Mouse (Mus musculus) stomach, embryonic 15.5 days (tissue): Measurements from ENCODE around the gene Gm20388. TPM values are rescaled to one million over a fixed set of nuclear protein-coding genes. Genes with fewer than 3 reads are reported as not detected.

ENCODE experiments used
- ATAC-seq: fragments of 200-750 bp; cut with Nextera tagmentation; 2 replicates; pipeline ENCODE4 v1.8.0; 2017; ENCODE audit warnings: low read depth, moderate number of reproducible peaks, moderate TSS enrichment; ENCODE audit not compliant: insufficient read depth, low FRiP score
- H3K27ac ChIP-seq: fragments of 300-500 bp; sonication (generic); 2 replicates; pipeline ENCODE4 v1.5.1; 2015; ENCODE audit warnings: mild to moderate bottlenecking, inconsistent platforms
- H3K27me3 ChIP-seq: fragments of 300-500 bp; sonication (generic); replicated peaks from 2 replicates; pipeline ENCODE4 v1.6.1; 2015; ENCODE audit warnings: inconsistent platforms
- H3K36me3 ChIP-seq: fragments of 300-500 bp; sonication (generic); 2 replicates; pipeline ENCODE4 v1.6.1; 2015; ENCODE audit warnings: inconsistent platforms
- H3K4me1 ChIP-seq: fragments of 300-500 bp; sonication (generic); 2 replicates; pipeline ENCODE4 v1.6.1; 2015; ENCODE audit warnings: inconsistent platforms
- H3K4me2 ChIP-seq: fragments of 300-500 bp; sonication (generic); 2 replicates; pipeline ENCODE4 v1.6.1; 2015; ENCODE audit warnings: mild to moderate bottlenecking, inconsistent platforms
- H3K4me3 ChIP-seq: fragments of 300-500 bp; sonication (generic); replicated peaks from 2 replicates; pipeline ENCODE4 v1.5.1; 2015; ENCODE audit warnings: inconsistent platforms
- H3K9ac ChIP-seq: fragments of 300-500 bp; sonication (generic); 2 replicates; pipeline ENCODE4 v1.6.1; 2015; ENCODE audit warnings: inconsistent platforms
- H3K9me3 ChIP-seq: fragments of 300-500 bp; sonication (generic); 2 replicates; pipeline ENCODE4 v1.6.1; 2016; ENCODE audit warnings: inconsistent platforms
- WGBS: fragments of 180-500 bp; shearing (Covaris S2); methylation state at CpG from one replicate; pipeline ENCODE4 v1.1.7; 2015; 5-methylcytosine and 5-hydroxymethylcytosine counted together
- polyA plus RNA-seq: library from polyadenylated mRNA; unstranded; fragments of >200 nt; fragmentation: Nextera tagmentation; extraction: Ambion mirVana; gene quantifications from 2 replicates; pipeline ENCODE4 v1.2.1, GENCODE M21; 2015

The Gm20388 gene
- polyA plus RNA-seq, 1 experiment from 2014 or later: not detected

GRCm38 (mm10) chr8:120309326-120309725 lies 398.7 kb downstream of the Gm20388 start:
- H3K9ac ChIP-seq: no peak overlapping the region
- 55% methylated on average over 18 of the region's 18 CpGs for WGBS
- H3K4me2 ChIP-seq: no peak overlapping the region
- no peaks in the 10 kb centered on the region for H3K36me3 ChIP-seq
- H3K9me3 ChIP-seq: no peaks in the 10 kb centered on the region
- H3K4me1 ChIP-seq: peaks cover 38% of the 10 kb centered on the region
- H3K27me3 ChIP-seq: 0 out of 2 replicates have a peak, but pooled peaks cover 3% of the 10 kb centered on the region
- ATAC-seq: peak; percentile 18; the same call in 1 of the 2 replicates
- H3K27ac ChIP-seq: peak overlapping the region; percentile 36
- no peak overlapping the region for H3K4me3 ChIP-seq

- Histone ChIP-seq H3K27ac (no peak overlapping the region), H3K27me3 (0 out of 2 replicates have a peak, but pooled peaks cover 3% of the 10 kb centered on the region), H3K4me2 (no peak overlapping the region), H3K9ac (no peak overlapping the region), H3K36me3 (no peaks in the 10 kb centered on the region), H3K9me3 (no peaks in the 10 kb centered on the region), H3K4me3 (no peak overlapping the region), H3K4me1 (peaks cover 33% of the 10 kb centered on the region)
- 66% methylated on average over 5 of the region's 5 CpGs for whole genome bisulfite sequencing
- ATAC-seq: no peak
These were observed 399.4 kb downstream of the Gm20388 start for GRCm38 (mm10) chr8:120310063-120310462.

- Histone ChIP-seq H3K4me2 (no peak overlapping the region), H3K4me1 (peaks cover 31% of the 10 kb centered on the region), H3K27ac (no peak overlapping the region), H3K9ac (no peak overlapping the region), H3K27me3 (0 out of 2 replicates have a peak, but pooled peaks cover 3% of the 10 kb centered on the region), H3K9me3 (no peaks in the 10 kb centered on the region), H3K36me3 (no peaks in the 10 kb centered on the region), H3K4me3 (no peak overlapping the region)
- 77% methylated on average over 4 of the region's 4 CpGs for WGBS
- ATAC-seq: no peak
These were observed 401.8 kb downstream of the Gm20388 start for GRCm38 (mm10) chr8:120312452-120312851.

GRCm38 (mm10) chr8:120313674-120314073 lies 403.0 kb downstream of the Gm20388 start:
- H3K9me3 ChIP-seq: no peaks in the 10 kb centered on the region
- no peak overlapping the region for H3K4me2 ChIP-seq
- no peak for ATAC-seq
- no peaks in the 10 kb centered on the region for H3K27me3 ChIP-seq
- H3K36me3 ChIP-seq: no peaks in the 10 kb centered on the region
- 90% methylated on average over 3 of the region's 3 CpGs for WGBS
- no peak overlapping the region for H3K4me3 ChIP-seq
- H3K4me1 ChIP-seq: peaks cover 31% of the 10 kb centered on the region
- no peak overlapping the region for H3K27ac ChIP-seq
- no peak overlapping the region for H3K9ac ChIP-seq

GRCm38 (mm10) chr8:120314932-120315331 lies 404.3 kb downstream of the Gm20388 start:
- Histone ChIP-seq H3K9me3 (no peaks in the 10 kb centered on the region), H3K27ac (no peak overlapping the region), H3K4me3 (no peak overlapping the region), H3K36me3 (no peaks in the 10 kb centered on the region), H3K9ac (no peak overlapping the region), H3K27me3 (no peaks in the 10 kb centered on the region), H3K4me1 (peaks cover 27% of the 10 kb centered on the region), H3K4me2 (no peak overlapping the region)
- ATAC-seq: no peak
- 82% methylated on average over 5 of the region's 5 CpGs for WGBS

- Histone ChIP-seq H3K4me1 (peaks cover 24% of the 10 kb centered on the region), H3K27ac (no peak overlapping the region), H3K27me3 (no peaks in the 10 kb centered on the region), H3K36me3 (no peaks in the 10 kb centered on the region), H3K9ac (no peak overlapping the region), H3K9me3 (no peaks in the 10 kb centered on the region), H3K4me3 (no peak overlapping the region), H3K4me2 (no peak overlapping the region)
- 85% methylated on average over 4 of the region's 4 CpGs for WGBS
- no peak for ATAC-seq
These were observed 405.0 kb downstream of the Gm20388 start for GRCm38 (mm10) chr8:120315644-120316043.

GRCm38 (mm10) chr8:120316707-120317106 lies 406.1 kb downstream of the Gm20388 start:
- ATAC-seq: no peak
- Histone ChIP-seq H3K4me1 (peaks cover 24% of the 10 kb centered on the region), H3K27me3 (no peaks in the 10 kb centered on the region), H3K27ac (no peak overlapping the region), H3K4me3 (no peak overlapping the region), H3K9me3 (no peaks in the 10 kb centered on the region), H3K36me3 (no peaks in the 10 kb centered on the region), H3K9ac (no peak overlapping the region), H3K4me2 (no peak overlapping the region)
- 88% methylated on average over 7 of the region's 7 CpGs for WGBS

GRCm38 (mm10) chr8:120317118-120317824 lies 406.6 kb downstream of the Gm20388 start:
- no peaks in the 10 kb centered on the region for H3K27me3 ChIP-seq
- no peak for ATAC-seq
- WGBS: 85% methylated on average over 21 of the region's 21 CpGs

GRCm38 (mm10) chr8:120318476-120318991 lies 407.9 kb downstream of the Gm20388 start:
- H3K4me3 ChIP-seq: no peak overlapping the region
- peak overlapping the region; percentile 11; the same call in 1 of the 2 replicates for H3K27ac ChIP-seq
- WGBS: 55% methylated on average over 12 of the region's 12 CpGs
- H3K4me1 ChIP-seq: peaks cover 36% of the 10 kb centered on the region
- no peak overlapping the region for H3K9ac ChIP-seq
- no peak for ATAC-seq
- H3K36me3 ChIP-seq: no peaks in the 10 kb centered on the region
- H3K9me3 ChIP-seq: no peaks in the 10 kb centered on the region
- no peak overlapping the region for H3K4me2 ChIP-seq
- H3K27me3 ChIP-seq: no peaks in the 10 kb centered on the region

More at GRCm38 (mm10) chr8:120317118-120317824, 406.6 kb downstream of the Gm20388 start:
- Histone ChIP-seq H3K9me3 (no peaks in the 10 kb centered on the region), H3K9ac (no peak overlapping the region), H3K4me2 (no peak overlapping the region), H3K4me3 (no peak overlapping the region), H3K36me3 (no peaks in the 10 kb centered on the region), H3K4me1 (peaks cover 24% of the 10 kb centered on the region), H3K27ac (no peak overlapping the region)

- Histone ChIP-seq H3K4me3 (no peak overlapping the region), H3K9ac (no peak overlapping the region), H3K27ac (no peak overlapping the region), H3K36me3 (no peaks in the 10 kb centered on the region), H3K4me2 (no peak overlapping the region), H3K9me3 (no peaks in the 10 kb centered on the region), H3K4me1 (peaks cover 45% of the 10 kb centered on the region), H3K27me3 (no peaks in the 10 kb centered on the region)
- 27% methylated on average over 7 of the region's 7 CpGs for WGBS
- peak; percentile 27; the same call in 1 of the 2 replicates for ATAC-seq
These were observed 408.8 kb downstream of the Gm20388 start for GRCm38 (mm10) chr8:120319449-120319848.

GRCm38 (mm10) chr8:120320146-120320545 lies 409.5 kb downstream of the Gm20388 start:
- Histone ChIP-seq H3K27ac (no peak overlapping the region), H3K36me3 (no peaks in the 10 kb centered on the region), H3K9ac (no peak overlapping the region), H3K27me3 (no peaks in the 10 kb centered on the region), H3K4me3 (no peak overlapping the region), H3K4me1 (peaks cover 50% of the 10 kb centered on the region), H3K9me3 (no peaks in the 10 kb centered on the region), H3K4me2 (no peak overlapping the region)
- no peak for ATAC-seq
- 79% methylated on average over 5 of the region's 5 CpGs for WGBS

GRCm38 (mm10) chr8:120321724-120322123 lies 411.1 kb downstream of the Gm20388 start:
- whole genome bisulfite sequencing: 58% methylated on average over 6 of the region's 6 CpGs
- no peaks in the 10 kb centered on the region for H3K36me3 ChIP-seq
- no peak overlapping the region for H3K9ac ChIP-seq
- H3K27me3 ChIP-seq: no peaks in the 10 kb centered on the region
- H3K4me3 ChIP-seq: no peak overlapping the region
- no peaks in the 10 kb centered on the region for H3K9me3 ChIP-seq
- peaks cover 53% of the 10 kb centered on the region for H3K4me1 ChIP-seq
- no peak overlapping the region for H3K4me2 ChIP-seq
- no peak overlapping the region for H3K27ac ChIP-seq
- ATAC-seq: no peak
